Mouse (Mus musculus) kidney, adult 2 months (tissue): ENCODE measurements around the gene Spata5. TPM values are rescaled to one million over a fixed set of nuclear protein-coding genes. Genes with fewer than 3 reads are reported as not detected.
"Not testable (repeated sequence)": the region's sequence is repeated elsewhere in the genome, so short reads cannot be mapped to it uniquely, and the experiment has no call there.

Experiments used
- DNase-seq: peaks from one replicate; pipeline ENCODE4 v3.0.0; 2021
- H3K27ac ChIP-seq: fragments of 200-500 bp; 2 replicates; pipeline ENCODE4 v1.5.1; 2012; ENCODE audit warnings: low read depth, low read length, control low read depth, inconsistent platforms; ENCODE audit not compliant: insufficient read depth
- H3K27me3 ChIP-seq: fragments of 200-500 bp; replicated peaks from 2 replicates; pipeline ENCODE4 v1.6.1; 2012; ENCODE audit warnings: mild to moderate bottlenecking, moderate library complexity, low read length, inconsistent platforms; ENCODE audit not compliant: control insufficient read depth, insufficient read depth
- H3K36me3 ChIP-seq: fragments of 200-500 bp; 2 replicates; pipeline ENCODE4 v1.6.1; 2012; ENCODE audit warnings: mild to moderate bottlenecking, moderate library complexity, low read length, inconsistent platforms; ENCODE audit not compliant: control insufficient read depth, insufficient read depth
- H3K4me1 ChIP-seq: fragments of 200-500 bp; 2 replicates; pipeline ENCODE4 v1.6.1; 2011; ENCODE audit warnings: low read length; ENCODE audit not compliant: control insufficient read depth, insufficient read depth
- H3K4me3 ChIP-seq: fragments of 200-500 bp; 2 replicates; pipeline ENCODE4 v1.5.1; 2011; ENCODE audit warnings: mild to moderate bottlenecking, low read depth, low read length, control low read depth; ENCODE audit not compliant: insufficient read depth
- CTCF ChIP-seq: fragments of 200-500 bp; conservative IDR thresholded peaks from 2 replicates; pipeline ENCODE4 v1.5.1; 2011; ENCODE audit warnings: low read depth, mild to moderate bottlenecking, control low read depth, low read length, moderate library complexity, mixed read lengths; ENCODE audit not compliant: insufficient read depth, insufficient read length
- POLR2A ChIP-seq: fragments of 200-500 bp; IDR thresholded peaks from one replicate; pipeline ENCODE4 v1.6.1; 2011; ENCODE audit warnings: low read depth, low read length, control low read depth
- WGBS: fragments of 180-500 bp; shearing (Covaris S2); methylation state at CpG from one replicate; pipeline ENCODE4 v1.1.7; 2018; 5-methylcytosine and 5-hydroxymethylcytosine counted together
- polyA plus RNA-seq: library from polyadenylated mRNA; depleted of rRNA; stranded (reverse); fragments of >200 nt; gene quantifications from 2 replicates; pipeline ENCODE4 v1.2.3, GENCODE M21; 2012

Spata5 gene
- polyA plus RNA-seq, 1 experiment, result 2.7 TPM

GRCm38 (mm10) chr3:37586731-37587578, 167.3 kb downstream of the Spata5 start:
- H3K27me3 ChIP-seq, result no peaks in the 10 kb centered on the region; the same call in 1 of the 2 replicates
- 37% methylated on average over 16 of the region's 16 CpGs for whole genome bisulfite sequencing
- 0 out of 2 replicates have a peak, but pooled peaks cover 2% of the 10 kb centered on the region for H3K4me1 ChIP-seq
- TF ChIP-seq CTCF, result no peak
- no peak for TF ChIP-seq POLR2A
- DNase-seq, result peak; percentile 38
- H3K36me3 ChIP-seq, result no peaks in the 10 kb centered on the region
- peak overlapping the region; percentile 95 for H3K27ac ChIP-seq
- 0 out of 2 replicates have a peak overlapping the region, but pooled peaks have one; percentile 30 for H3K4me3 ChIP-seq

GRCm38 (mm10) chr3:37595721-37596120, 176.0 kb downstream of the Spata5 start:
- DNase-seq, result peak; percentile 76
- Histone ChIP-seq H3K27me3 (no peaks in the 10 kb centered on the region), H3K4me1 (0 out of 2 replicates have a peak, but pooled peaks cover 2% of the 10 kb centered on the region), H3K36me3 (no peaks in the 10 kb centered on the region), H3K4me3 (no peak overlapping the region), H3K27ac (no peak overlapping the region)
- 55% methylated on average over 10 of the region's 10 CpGs for WGBS
- TF ChIP-seq CTCF, result no peak

DNA sequence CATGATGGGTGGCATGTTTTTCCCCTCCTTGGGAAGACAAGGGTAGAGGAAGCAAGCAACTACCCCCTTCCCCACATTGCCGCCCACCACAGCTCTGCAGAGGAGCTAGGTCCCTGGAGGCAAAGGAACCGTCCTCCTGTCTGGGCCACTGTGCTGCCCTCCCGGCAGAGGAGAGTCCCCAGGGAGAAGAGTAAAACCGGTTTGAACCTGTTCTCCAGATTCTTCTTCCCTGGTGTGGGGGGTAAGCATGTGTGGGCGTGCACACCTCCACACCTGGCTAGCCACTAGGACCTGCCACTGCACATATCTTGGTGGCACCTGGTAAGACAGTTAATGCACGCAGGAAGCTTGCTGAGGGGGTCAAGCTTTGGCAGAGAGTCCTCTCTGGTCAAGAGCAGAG, 176.8 kb downstream of the Spata5 start:
- TF ChIP-seq CTCF (no peak), POLR2A (no peak)
- no peak overlapping the region for H3K27ac ChIP-seq
- no peaks in the 10 kb centered on the region for H3K27me3 ChIP-seq
- WGBS, result 60% methylated on average over 6 of the region's 6 CpGs
- H3K4me1 ChIP-seq, result 0 out of 2 replicates have a peak, but pooled peaks cover 2% of the 10 kb centered on the region
- H3K4me3 ChIP-seq, result no peak overlapping the region
- no peak for DNase-seq
- no peaks in the 10 kb centered on the region for H3K36me3 ChIP-seq

GRCm38 (mm10) chr3:37597200-37597599, 177.5 kb downstream of the Spata5 start:
- WGBS, result 72% methylated on average over 5 of the region's 5 CpGs
- Histone ChIP-seq H3K27me3 (no peaks in the 10 kb centered on the region), H3K27ac (no peak overlapping the region), H3K4me3 (no peak overlapping the region), H3K4me1 (0 out of 2 replicates have a peak, but pooled peaks cover 2% of the 10 kb centered on the region), H3K36me3 (no peaks in the 10 kb centered on the region)
- DNase-seq, result no peak
- TF ChIP-seq POLR2A, result no peak

GRCm38 (mm10) chr3:37599641-37600040, 179.9 kb downstream of the Spata5 start:
- not testable (repeated sequence) for H3K27me3 ChIP-seq, H3K4me1 ChIP-seq, H3K36me3 ChIP-seq, H3K4me3 ChIP-seq, H3K27ac ChIP-seq, DNase-seq
- WGBS, result 88% methylated on average over 14 of the region's 14 CpGs

DNA sequence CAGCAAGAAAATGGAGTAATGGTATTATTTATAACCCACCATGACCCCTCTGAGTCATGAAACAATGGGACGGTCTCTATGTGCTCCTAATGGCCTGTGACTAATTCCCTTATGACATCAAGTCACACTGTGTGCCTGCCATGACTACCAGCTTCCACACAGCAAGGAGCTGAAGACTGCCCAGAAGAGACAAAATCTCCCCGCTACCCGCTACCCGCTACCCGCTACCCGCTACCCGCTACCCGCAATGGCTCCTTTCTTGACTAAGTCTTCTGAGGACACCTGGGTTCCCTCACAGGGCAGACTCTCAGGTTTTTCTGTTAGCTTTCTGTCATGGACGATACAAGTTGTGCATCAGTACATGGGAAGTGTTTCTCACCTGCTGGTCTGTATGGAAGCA, 182.7 kb downstream of the Spata5 start:
- TF ChIP-seq POLR2A, result no peak
- TF ChIP-seq CTCF, result no peak
- H3K27ac ChIP-seq, result no peak overlapping the region
- WGBS, result 95% methylated on average over 9 of the region's 9 CpGs

DNA sequence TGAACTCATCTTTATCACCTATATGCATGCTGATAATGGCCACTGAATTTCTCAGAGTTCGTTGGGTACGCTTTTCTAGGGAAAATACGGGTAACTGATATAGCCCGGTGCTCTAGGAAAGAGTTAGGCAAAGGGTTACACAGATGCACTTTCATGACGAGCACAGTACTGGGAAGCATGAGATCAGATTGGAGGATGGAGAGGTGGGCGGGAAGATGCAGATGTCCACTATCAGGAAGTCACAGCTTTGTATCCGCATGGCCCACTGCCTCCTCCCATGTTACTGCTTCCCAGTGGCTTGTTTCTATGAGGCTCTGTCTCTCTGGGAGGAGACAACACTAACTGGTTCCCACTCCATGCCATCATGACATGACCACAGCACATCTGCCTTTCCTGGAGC, 183.2 kb downstream of the Spata5 start:
- H3K27me3 ChIP-seq, result no peaks in the 10 kb centered on the region
- no peak for DNase-seq
- H3K27ac ChIP-seq, result no peak overlapping the region
- no peaks in the 10 kb centered on the region for H3K36me3 ChIP-seq
- WGBS, result 92% methylated on average over 7 of the region's 7 CpGs
- no peak for TF ChIP-seq CTCF
- no peak for TF ChIP-seq POLR2A
- 0 out of 2 replicates have a peak, but pooled peaks cover 2% of the 10 kb centered on the region for H3K4me1 ChIP-seq
- no peak overlapping the region for H3K4me3 ChIP-seq

More for the DNA sequence above, 182.7 kb downstream of the Spata5 start:
- no peak for DNase-seq
- Histone ChIP-seq H3K27me3 (no peaks in the 10 kb centered on the region), H3K4me1 (0 out of 2 replicates have a peak, but pooled peaks cover 2% of the 10 kb centered on the region), H3K36me3 (no peaks in the 10 kb centered on the region), H3K4me3 (no peak overlapping the region)
